In genomic region chr7:45191161-45191560, GRCm38 (mm10) we compare ENCODE assay signal across 29 mouse cellular contexts. TPM values are rescaled to one million over a fixed set of nuclear protein-coding genes. Genes with fewer than 3 reads are reported as not detected.
DNase-seq lines count a peak whose midpoint lies in the region; ATAC-seq and TF ChIP-seq lines count a peak whose summit lies in the region.
"Had no signal": no experiment of that assay in that cellular context is flagged by ENCODE, and none has a peak within 500 bp of the region (broad histone marks: within the 10 kb centered on the region; RNA-seq: fewer than 3 reads in every experiment).

No protein-coding gene starts in this region.

- 51% methylated on average over 2 of the region's 2 CpGs for WGBS in kidney, embryonic 15.5 days
- 80% methylated on average over 2 of the region's 2 CpGs for WGBS in limb, embryonic 10.5 days

- H3K27ac ChIP-seq in gastrocnemius, adult 2 months: peak overlapping the region; percentile 79
- H3K27ac ChIP-seq in kidney, embryonic 15.5 days: peak overlapping the region; percentile 67
- H3K27ac ChIP-seq in limb, embryonic 10.5 days: peak overlapping the region; percentile 61
- H3K27ac ChIP-seq: forebrain, embryonic 13.5 days; heart, embryonic 13.5 days; hindbrain, embryonic 14.5 days had no signal

- no peak for DNase-seq in gastrocnemius, adult 2 months
- no peak for DNase-seq in gastrocnemius, postnatal 36 days
- DNase-seq in kidney, adult 8-10 months: no peak
- no peak for DNase-seq in limb, embryonic 10.5 days (ENCODE audit: low spot score)
- DNase-seq: adrenal gland, adult 2 months; adrenal gland, postnatal 14 days; B cell, adult 2 months; heart, adult 11 months; heart, postnatal 14 days; heart, postnatal 4 days had no signal

- H3K9ac ChIP-seq in kidney, embryonic 15.5 days: no peak overlapping the region
- H3K9ac ChIP-seq: forebrain, embryonic 13.5 days; hindbrain, embryonic 14.5 days had no signal

- intact Hi-C loops in gastrocnemius, adult 2 months (cut with DNase I): no loop called here
- intact Hi-C loops in gastrocnemius, postnatal 36 days (cut with DNase I): no loop called here

- no peak for ATAC-seq in kidney, embryonic 15.5 days (replicated peaks; ENCODE audit: low FRiP score)
- ATAC-seq in megakaryocyte progenitor cell, adult 5-6 weeks (replicated peaks; ENCODE audit: poor library complexity): no peak
- ATAC-seq: CD4-positive, CD25-positive, alpha-beta regulatory T cell, adult 4 months; forebrain, embryonic 13.5 days; forebrain, embryonic 16.5 days; inflammation-experienced regulatory T-cells, adult 6 months had no signal

- peaks cover 26% of the 10 kb centered on the region for H3K4me1 ChIP-seq in kidney, embryonic 15.5 days
- H3K4me1 ChIP-seq in limb, embryonic 10.5 days: peaks cover 66% of the 10 kb centered on the region

- TF ChIP-seq CTCF in gastrocnemius, adult 2 months (IDR thresholded peaks at IDR 0.05): no peak

- H3K4me3 ChIP-seq in gastrocnemius, adult 2 months: no peak overlapping the region
- H3K4me3 ChIP-seq in kidney, embryonic 15.5 days (replicated peaks): no peak overlapping the region
- H3K4me3 ChIP-seq in limb, embryonic 10.5 days: no peak overlapping the region
- H3K4me3 ChIP-seq: forebrain, embryonic 10.5 days; forebrain, embryonic 13.5 days; heart, embryonic 13.5 days had no signal

- no peaks in the 10 kb centered on the region for H3K9me3 ChIP-seq in kidney, embryonic 15.5 days (replicated peaks)
- H3K9me3 ChIP-seq in limb, embryonic 10.5 days (replicated peaks): no peaks in the 10 kb centered on the region
- H3K9me3 ChIP-seq: forebrain, embryonic 10.5 days; forebrain, embryonic 13.5 days; heart, embryonic 13.5 days had no signal

- no peaks in the 10 kb centered on the region for H3K36me3 ChIP-seq in kidney, embryonic 15.5 days
- H3K36me3 ChIP-seq in limb, embryonic 10.5 days: no peaks in the 10 kb centered on the region
- H3K36me3 ChIP-seq: forebrain, embryonic 10.5 days; heart, embryonic 13.5 days had no signal

- no peak overlapping the region for H3K4me2 ChIP-seq in kidney, embryonic 15.5 days
- H3K4me2 ChIP-seq: forebrain, embryonic 13.5 days; heart, embryonic 13.5 days; hindbrain, embryonic 14.5 days had no signal

- peaks cover 47% of the 10 kb centered on the region for H3K27me3 ChIP-seq in kidney, embryonic 15.5 days
- peaks cover 73% of the 10 kb centered on the region for H3K27me3 ChIP-seq in limb, embryonic 10.5 days (ENCODE audit: low read depth, poor library complexity, severe bottlenecking)

RNA-seq across cellular contexts. Expression of gene Pth2, which starts 10.4 kb away (rescaled TPM):
- total RNA-seq in gastrocnemius, adult 2 months (2021): not detected
- not detected for total RNA-seq in gastrocnemius, postnatal 36 days (2021)
- not detected in 2 replicates for polyA plus RNA-seq in kidney, embryonic 15.5 days (2015; fragmentation: Nextera tagmentation; extraction: Ambion mirVana)
- not detected in 2 replicates for polyA plus RNA-seq in limb, embryonic 10.5 days (2016; fragmentation: Nextera tagmentation; extraction: Ambion mirVana)
- not detected in 2 replicates for total RNA-seq in megakaryocyte progenitor cell, adult 5-6 weeks (2015)
- total RNA-seq in megakaryocyte progenitor cell, adult 5-6 weeks (2017): not detected in 2 replicates
- total RNA-seq: adrenal gland, adult 2 months; adrenal gland, postnatal 14 days; adrenal gland, postnatal 4 days; gastrocnemius, adult 18-20 months; gastrocnemius, postnatal 25 days; heart, postnatal 14 days; heart, postnatal 4 days; hindbrain, postnatal 0 days; MEL had no signal
- polyA plus RNA-seq: adrenal gland, adult 2 months; CD4-positive, CD25-positive, alpha-beta regulatory T cell, adult 4 months; embryonic facial prominence, embryonic 11.5 days; embryonic facial prominence, embryonic 14.5 days; forebrain, embryonic 13.5 days; heart, embryonic 13.5 days; hindbrain, embryonic 11.5 days; hindbrain, embryonic 14.5 days; inflammation-experienced regulatory T-cells, adult 6 months; intestine, embryonic 16.5 days had no signal

RNA-seq across cellular contexts. Expression of gene Gfy, which starts 11.8 kb away (rescaled TPM):
- not detected for total RNA-seq in gastrocnemius, adult 2 months (2021)
- total RNA-seq in gastrocnemius, postnatal 36 days (2021): not detected
- not detected in 2 replicates for polyA plus RNA-seq in kidney, embryonic 15.5 days (2015; fragmentation: Nextera tagmentation; extraction: Ambion mirVana)
- not detected in 2 replicates for polyA plus RNA-seq in limb, embryonic 10.5 days (2016; fragmentation: Nextera tagmentation; extraction: Ambion mirVana)
- total RNA-seq in megakaryocyte progenitor cell, adult 5-6 weeks (2015): not detected in 2 replicates
- not detected in 2 replicates for total RNA-seq in megakaryocyte progenitor cell, adult 5-6 weeks (2017)
- total RNA-seq: adrenal gland, adult 2 months; adrenal gland, postnatal 14 days; adrenal gland, postnatal 4 days; gastrocnemius, adult 18-20 months; gastrocnemius, postnatal 25 days; heart, postnatal 14 days; heart, postnatal 4 days; hindbrain, postnatal 0 days; MEL had no signal
- polyA plus RNA-seq: adrenal gland, adult 2 months; CD4-positive, CD25-positive, alpha-beta regulatory T cell, adult 4 months; forebrain, embryonic 13.5 days; forebrain, embryonic 16.5 days; heart, embryonic 13.5 days; heart, embryonic 16.5 days; hindbrain, embryonic 11.5 days; hindbrain, embryonic 14.5 days; hindbrain, postnatal 0 days; inflammation-experienced regulatory T-cells, adult 6 months; intestine, embryonic 16.5 days had no signal

RNA-seq across cellular contexts. Expression of gene Ccdc155, which starts 13.5 kb away (rescaled TPM):
- total RNA-seq in gastrocnemius, adult 2 months (2021): not detected
- not detected for total RNA-seq in gastrocnemius, postnatal 36 days (2021)
- polyA plus RNA-seq in kidney, embryonic 15.5 days (2015; fragmentation: Nextera tagmentation; extraction: Ambion mirVana): 0.78 and 1.1 TPM in 2 replicates
- polyA plus RNA-seq in limb, embryonic 10.5 days (2016; fragmentation: Nextera tagmentation; extraction: Ambion mirVana): 0.45 and 0.68 TPM in 2 replicates
- total RNA-seq in megakaryocyte progenitor cell, adult 5-6 weeks (2015): 0.15 TPM in 1 of 2 replicates, not detected in the other
- total RNA-seq in megakaryocyte progenitor cell, adult 5-6 weeks (2017): 0.34 TPM in 1 of 2 replicates, not detected in the other
- total RNA-seq: gastrocnemius, adult 18-20 months; heart, postnatal 14 days had no signal
- polyA plus RNA-seq: CD4-positive, CD25-positive, alpha-beta regulatory T cell, adult 4 months had no signal

RNA-seq across cellular contexts. Expression of gene Dkkl1, which starts 20.8 kb away (rescaled TPM):
- total RNA-seq in gastrocnemius, adult 2 months (2021): not detected
- not detected for total RNA-seq in gastrocnemius, postnatal 36 days (2021)
- 0.97 and 1.4 TPM in 2 replicates for polyA plus RNA-seq in kidney, embryonic 15.5 days (2015; fragmentation: Nextera tagmentation; extraction: Ambion mirVana)
- 0.21 and 0.41 TPM in 2 replicates for polyA plus RNA-seq in limb, embryonic 10.5 days (2016; fragmentation: Nextera tagmentation; extraction: Ambion mirVana)
- total RNA-seq in megakaryocyte progenitor cell, adult 5-6 weeks (2015): 3.8 and 5.4 TPM in 2 replicates
- 4.2 and 5.6 TPM in 2 replicates for total RNA-seq in megakaryocyte progenitor cell, adult 5-6 weeks (2017)
- total RNA-seq: adrenal gland, adult 2 months; adrenal gland, postnatal 14 days; gastrocnemius, adult 18-20 months; gastrocnemius, postnatal 25 days; heart, postnatal 14 days; heart, postnatal 4 days had no signal
- polyA plus RNA-seq: adrenal gland, adult 2 months had no signal

RNA-seq across cellular contexts. Expression of gene Tead2, which starts 24.4 kb away (rescaled TPM):
- total RNA-seq in gastrocnemius, adult 2 months (2021): 1 to 10 TPM; 2.6 to 4.1 TPM
- 1 to 10 TPM; 2.7 to 3.3 TPM for total RNA-seq in gastrocnemius, postnatal 36 days (2021)
- 196 and 207 TPM in 2 replicates for polyA plus RNA-seq in kidney, embryonic 15.5 days (2015; fragmentation: Nextera tagmentation; extraction: Ambion mirVana)
- polyA plus RNA-seq in limb, embryonic 10.5 days (2016; fragmentation: Nextera tagmentation; extraction: Ambion mirVana): 435 and 481 TPM in 2 replicates
- 2.2 TPM in 1 of 2 replicates, not detected in the other for total RNA-seq in megakaryocyte progenitor cell, adult 5-6 weeks (2015)
- total RNA-seq in megakaryocyte progenitor cell, adult 5-6 weeks (2017): 0.20 TPM in 1 of 2 replicates, not detected in the other
